Mouse (Mus musculus) left cerebral cortex, postnatal 36 days (tissue): ENCODE measurements around the gene Lix1l. TPM values are rescaled to one million over a fixed set of nuclear protein-coding genes. Genes with fewer than 3 reads are reported as not detected.
"Not testable (repeated sequence)": the region's sequence is repeated elsewhere in the genome, so short reads cannot be mapped to it uniquely, and the experiment has no call there.

Experiments used
- DNase-seq, 2 experiments: peaks; one replicate each; pipeline ENCODE4 v3.0.0; 2021 to 2022; ENCODE audit warnings: low spot score in 2 of 2, mixed read lengths in 1 of 2
- intact Hi-C: fragments of 180-260 bp; cut with DNase I; formaldehyde crosslinking; loops from one replicate; pipeline ENCODE4 v1.15.1; 2025
- total RNA-seq, 2 experiments: library from RNA; stranded (reverse); gene quantifications; 2 replicates each; pipeline ENCODE4 v1.2.3; 2021

Lix1l gene
- total RNA-seq, 2 experiments from 2014 or later, result 17.3 to 18.3 TPM

DNA sequence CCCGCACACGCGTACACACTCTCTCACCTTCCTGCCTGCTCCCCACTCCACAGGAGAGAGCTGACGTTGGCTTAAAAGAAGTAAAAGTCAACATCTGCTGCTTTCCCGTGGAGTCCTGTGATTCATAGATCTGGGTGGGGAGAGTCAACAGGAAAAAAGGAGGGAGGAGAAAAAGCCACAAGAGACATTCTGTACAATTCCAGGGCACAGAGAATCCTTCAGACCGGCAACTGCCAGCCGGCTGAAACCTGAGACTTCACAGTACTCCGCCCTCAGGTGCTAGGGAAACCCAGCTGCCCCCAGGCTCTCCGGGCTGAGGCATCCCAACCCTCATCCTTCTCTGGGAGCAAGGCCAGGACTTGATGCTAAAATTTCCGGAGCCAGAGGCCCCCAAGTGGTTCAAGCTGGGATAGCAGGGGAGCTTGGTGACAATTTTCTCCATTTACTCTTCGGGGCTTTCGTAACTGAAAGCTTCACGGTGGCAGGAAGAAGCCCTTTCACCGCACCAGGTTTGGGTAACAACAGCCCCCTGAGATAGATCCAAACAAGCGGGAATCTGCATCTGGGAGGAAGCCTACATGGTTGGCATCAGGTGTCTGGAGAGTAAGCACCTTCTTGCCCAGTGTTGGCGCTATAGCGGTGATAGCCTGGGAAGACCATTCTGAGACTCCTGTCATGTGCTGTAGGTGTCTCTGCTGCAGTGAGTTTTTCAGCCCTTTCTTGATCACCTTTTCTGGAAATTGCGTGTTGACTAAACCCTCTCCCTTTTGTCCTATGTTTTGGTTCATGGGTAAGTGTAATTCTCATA lies 62.7 kb downstream of the Lix1l start:
- DNase-seq, result peak; percentile 87 to 88
- intact Hi-C loops, result no loop called here

DNA sequence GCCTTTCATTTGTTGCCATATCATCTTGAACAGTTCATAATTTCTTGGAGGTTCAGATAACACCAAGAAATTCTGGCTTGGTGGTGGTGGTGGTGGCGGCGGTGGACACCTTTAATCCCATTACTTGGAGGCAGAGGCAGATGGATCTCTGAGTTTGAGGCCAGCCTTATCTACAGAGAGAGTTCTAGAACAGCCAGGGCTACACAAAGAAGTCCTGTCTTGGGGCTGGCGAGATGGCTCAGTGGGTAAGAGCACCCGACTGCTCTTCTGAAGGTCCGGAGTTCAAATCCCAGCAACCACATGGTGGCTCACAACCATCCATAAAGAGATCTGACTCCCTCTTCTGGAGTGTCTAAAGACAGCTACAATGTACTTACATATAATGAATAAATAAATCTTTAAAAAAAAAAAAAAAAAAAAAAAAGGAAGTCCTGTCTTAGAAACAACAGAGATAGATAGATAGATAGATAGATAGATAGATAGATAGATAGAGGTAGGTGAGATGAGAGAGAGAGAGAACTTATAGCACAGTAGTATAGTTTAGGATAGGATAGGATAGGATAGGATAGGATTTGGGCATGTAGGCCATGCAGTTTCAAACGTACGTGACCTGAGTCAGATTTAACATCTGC lies 64.9 kb downstream of the Lix1l start:
- DNase-seq, intact Hi-C loops: not testable (repeated sequence)

DNA sequence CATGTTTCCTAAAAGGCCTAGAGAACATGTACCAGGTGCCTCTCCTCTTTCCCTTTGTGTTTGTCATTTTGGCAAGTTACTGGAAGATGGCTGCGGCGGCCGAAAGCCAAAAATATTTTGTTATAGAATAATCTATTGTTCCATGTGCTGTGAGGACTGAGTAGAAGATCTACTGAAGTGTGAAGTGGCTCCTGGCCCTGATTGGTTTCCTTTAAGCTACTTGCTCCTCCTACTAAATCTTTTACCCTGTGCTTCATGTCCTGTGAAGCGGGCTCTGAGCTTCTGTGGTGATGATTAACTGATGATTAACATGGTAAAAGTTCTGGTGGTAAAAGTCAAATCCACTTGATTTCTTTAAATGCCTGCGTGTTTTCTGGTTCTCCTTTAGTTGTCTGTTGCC lies 66.0 kb downstream of the Lix1l start:
- intact Hi-C loops, result no loop called here
- DNase-seq, result no peak

DNA sequence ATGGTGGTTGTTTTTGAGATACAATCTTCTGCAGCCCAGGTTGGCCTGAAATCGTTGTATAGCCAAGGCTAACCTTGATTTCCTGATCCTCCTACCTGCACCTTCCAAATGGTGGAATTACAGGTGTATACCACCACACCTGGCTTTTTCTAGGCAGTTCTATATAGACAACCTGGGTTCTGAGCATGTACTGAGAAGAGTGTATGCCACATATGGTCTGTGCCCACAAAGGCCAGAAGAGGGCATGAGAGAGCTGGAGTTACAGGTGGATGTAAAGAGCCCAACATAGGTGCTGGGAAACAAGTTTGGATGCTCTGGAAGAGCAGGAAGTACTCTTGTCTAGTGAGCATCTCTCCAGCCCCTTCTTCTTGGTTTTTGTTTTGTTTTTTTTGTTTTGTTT lies 66.4 kb downstream of the Lix1l start:
- no peak for DNase-seq
- intact Hi-C loops, result no loop called here

DNA sequence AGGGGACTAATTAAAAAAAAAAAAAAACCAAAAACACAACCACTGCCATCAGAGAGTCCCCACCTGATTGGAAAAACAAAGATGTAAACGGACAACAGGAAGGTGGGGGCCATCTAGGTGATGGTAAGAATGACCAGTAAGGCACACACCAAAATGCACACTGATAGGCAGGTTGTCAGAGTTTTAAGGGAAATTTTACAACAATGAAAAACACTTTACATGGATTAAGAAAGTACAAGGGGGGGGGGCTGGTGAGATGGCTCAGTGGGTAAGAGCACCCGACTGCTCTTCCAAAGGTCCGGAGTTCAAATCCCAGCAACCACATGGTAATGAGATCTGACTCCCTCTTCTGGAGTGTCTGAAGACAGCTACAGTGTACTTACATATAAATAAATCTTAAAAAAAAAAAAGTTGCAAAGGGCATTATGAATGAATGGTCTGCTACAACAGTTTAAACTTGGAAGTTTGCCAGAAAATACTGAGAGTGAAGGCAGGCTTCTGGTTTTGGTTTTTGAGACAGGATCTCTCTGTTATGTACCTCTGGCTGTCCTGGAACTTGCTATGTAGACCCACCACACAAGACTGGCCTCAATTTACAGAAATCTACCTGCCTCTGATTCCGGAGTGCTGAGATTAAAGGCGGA lies 67.6 kb downstream of the Lix1l start:
- intact Hi-C loops, result no loop called here

DNA sequence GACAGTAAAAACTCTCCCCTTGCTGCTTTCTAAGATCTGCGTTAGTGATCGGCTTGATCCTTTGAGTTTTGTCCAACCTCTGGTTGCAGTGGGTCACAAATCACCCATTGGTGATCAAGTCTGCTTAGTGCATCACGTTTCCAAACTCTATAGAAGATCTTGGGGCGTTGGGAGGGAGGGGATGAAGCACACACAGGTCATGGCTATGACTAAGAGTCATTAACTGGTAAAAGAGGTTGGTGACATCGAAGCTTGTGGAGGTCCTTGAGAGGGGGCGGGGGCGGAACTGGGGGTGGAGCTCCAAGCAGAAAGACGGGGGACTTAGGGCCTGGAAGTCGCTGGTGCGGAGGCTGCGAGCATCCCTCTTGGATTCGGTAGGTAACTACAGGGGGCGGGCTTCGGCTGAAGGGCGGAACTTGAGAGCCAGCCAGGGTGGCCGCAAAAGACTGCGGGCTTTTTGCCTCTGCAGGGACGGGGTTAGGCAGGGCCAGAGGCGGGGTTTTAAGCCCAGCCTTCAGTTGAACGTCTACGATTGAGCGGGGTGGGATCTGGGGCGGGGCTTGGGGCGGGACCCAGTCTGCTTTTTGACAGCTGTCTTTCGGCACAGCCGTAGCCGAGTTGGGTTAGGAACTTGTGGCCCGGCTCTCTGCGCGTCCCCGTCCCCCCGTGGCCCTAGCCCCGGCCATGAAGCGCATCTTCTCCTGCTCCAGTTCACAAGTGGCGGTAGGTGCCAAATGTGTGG lies 68.9 kb downstream of the Lix1l start, which contains the start of gene Ankrd35:
Gene Ankrd35 (plus strand): TSS at position 405 of the 742 bp plus-strand sequence.
- intact Hi-C loops, result loop anchor here (2.0 kb wide), 1 partner anchor 27 kb away; the partner anchor contains the start of gene Pias3
- DNase-seq, result peak; percentile 66 to 67

More for the DNA sequence above, 67.6 kb downstream of the Lix1l start:
- no peak for DNase-seq

DNA sequence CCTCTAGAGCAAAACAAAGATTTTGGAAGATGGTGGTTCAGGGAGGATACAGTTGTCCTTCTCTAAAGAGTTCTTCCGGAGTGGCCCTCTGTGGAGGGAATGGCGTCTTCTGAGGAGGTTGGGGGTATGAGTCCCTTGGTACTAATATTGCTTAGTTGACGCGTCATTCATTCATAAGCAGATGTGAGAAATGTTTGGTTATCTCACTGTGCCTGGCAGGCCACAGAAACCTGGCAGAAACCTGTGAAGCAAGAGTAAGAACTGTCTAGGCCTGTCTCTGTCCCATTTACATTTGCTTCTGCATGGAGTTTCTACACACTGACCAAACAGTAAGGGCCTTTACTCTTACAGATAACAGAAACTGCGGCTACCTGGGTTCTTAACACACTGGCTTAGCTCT lies 70.6 kb downstream of the Lix1l start:
- DNase-seq, result no peak
- intact Hi-C loops, result loop anchor here (2.0 kb wide), 1 partner anchor 25 kb away; the partner anchor contains the start of gene Pias3

DNA sequence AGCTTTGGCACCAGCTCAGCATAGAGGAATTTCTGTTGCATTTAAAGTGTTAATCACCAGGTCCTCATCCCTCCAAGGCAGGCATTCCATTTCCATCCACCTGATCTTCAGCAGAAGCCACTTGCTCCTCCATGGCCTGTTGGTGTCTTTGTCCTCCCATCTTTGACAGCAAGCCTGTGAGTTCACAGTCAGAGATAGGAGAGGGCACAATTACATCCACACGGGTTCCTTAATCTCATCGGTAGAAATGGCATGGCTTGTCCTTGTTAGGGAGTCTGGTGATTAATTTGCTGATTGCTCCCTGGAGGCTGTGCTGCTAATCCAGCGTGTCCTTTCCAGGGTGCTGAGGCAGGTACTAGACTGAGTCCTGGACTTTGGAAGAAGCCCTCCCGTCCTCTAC lies 72.6 kb downstream of the Lix1l start:
- intact Hi-C loops, result no loop called here
- DNase-seq, result no peak

DNA sequence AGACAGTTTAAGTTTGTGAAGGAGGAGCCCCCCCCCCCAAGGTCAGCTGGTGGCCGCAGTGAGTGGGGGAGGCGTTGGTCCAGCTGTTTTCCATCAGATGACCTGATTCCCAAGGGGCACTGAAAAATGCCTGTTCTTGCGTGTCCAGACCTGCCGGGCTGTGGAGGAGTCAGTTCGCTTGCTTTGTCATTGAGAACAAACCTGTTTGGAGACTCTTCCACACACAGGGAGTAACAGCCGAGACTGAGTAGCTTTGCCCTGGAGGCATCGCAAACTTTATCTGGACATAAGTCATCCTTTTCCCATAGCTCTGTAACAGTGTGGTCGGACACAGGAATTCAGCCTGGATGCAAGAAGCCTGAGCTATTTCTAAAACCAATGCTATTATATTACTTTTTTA lies 73.5 kb downstream of the Lix1l start:
- DNase-seq, result no peak
- intact Hi-C loops, result no loop called here

DNA sequence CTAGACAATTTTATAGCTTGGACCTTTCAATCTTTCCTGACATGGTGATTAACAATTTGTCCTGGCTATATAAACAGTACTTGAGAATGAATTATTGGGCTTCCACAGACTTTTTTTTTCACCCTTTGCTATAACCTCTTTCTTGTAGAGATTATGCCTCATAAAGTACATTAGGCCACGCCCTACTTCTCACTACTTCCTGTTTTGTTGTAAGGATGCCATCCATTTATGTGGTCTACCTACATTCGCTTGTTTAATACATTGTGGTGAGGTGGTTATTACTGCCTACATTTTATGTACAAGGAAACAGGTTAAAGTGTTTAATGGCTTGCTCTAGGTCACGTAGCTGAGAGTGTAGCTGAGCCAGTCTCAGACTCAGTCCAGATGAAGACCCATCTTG lies 74.2 kb downstream of the Lix1l start:
- intact Hi-C loops, result no loop called here
- no peak for DNase-seq

DNA sequence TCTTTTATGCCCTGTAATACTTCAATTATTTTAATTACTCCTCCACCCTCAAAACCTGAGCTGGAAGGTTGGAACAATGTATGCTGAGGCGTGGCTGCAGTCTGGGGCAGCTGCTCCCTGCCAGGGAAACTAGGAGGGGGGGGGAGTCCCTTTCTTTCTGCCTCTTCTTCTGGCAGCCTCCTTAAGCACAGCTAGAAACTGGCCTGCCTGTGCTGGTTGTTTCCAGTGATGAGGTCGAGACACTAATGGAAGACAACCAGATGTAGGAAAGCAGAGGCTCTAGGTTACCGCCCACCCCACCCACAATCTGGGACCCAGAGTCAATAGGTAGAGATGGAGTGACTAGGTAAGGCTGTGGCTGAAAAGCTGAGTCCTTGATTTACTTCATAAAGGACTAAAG lies 74.7 kb downstream of the Lix1l start:
- DNase-seq, result no peak
- intact Hi-C loops, result no loop called here

Other genes with a start within 250 kb of the Lix1l start
- not detected for gene BC107364, start 148.8 kb upstream of the Lix1l start, total RNA-seq
- 1 to 10 TPM in 1 of 2 experiments, under 1 TPM in 1; 0.77 to 2.1 TPM for gene Hfe2, start 76.0 kb upstream of the Lix1l start, total RNA-seq
- gene Txnip, start 43.2 kb upstream of the Lix1l start, total RNA-seq, result 10 to 100 TPM; 19.5 to 21.8 TPM
- not detected for gene Gm16253, start 24.2 kb upstream of the Lix1l start, total RNA-seq
- 10 to 100 TPM; 22.5 to 29.9 TPM for gene Polr3gl, start 7.0 kb upstream of the Lix1l start, total RNA-seq
- 10 to 100 TPM; 68.9 to 75.7 TPM for gene Ankrd34a, start 4.5 kb upstream of the Lix1l start, total RNA-seq
- 10 to 100 TPM; 37.4 to 43.7 TPM for gene Rbm8a, start 28.8 kb downstream of the Lix1l start, total RNA-seq
- 10 to 100 TPM; 56.1 to 57.1 TPM for gene Pex11b, start 34.2 kb downstream of the Lix1l start, total RNA-seq
- under 1 TPM; 0.17 to 0.66 TPM for gene Gm42957, start 34.3 kb downstream of the Lix1l start, total RNA-seq
- gene Itga10, start 44.4 kb downstream of the Lix1l start, total RNA-seq, result 1 to 10 TPM; 1.2 to 3.2 TPM
- 1 to 10 TPM; 7.5 to 8.1 TPM for gene Ankrd35, start 69.0 kb downstream of the Lix1l start, total RNA-seq
- gene Pias3, start 95.2 kb downstream of the Lix1l start, total RNA-seq, result 10 to 100 TPM; 23.9 to 24.3 TPM
- gene Nudt17, start 107.4 kb downstream of the Lix1l start, total RNA-seq, result 1 to 10 TPM; 9.0 to 9.8 TPM
- 10 to 100 TPM; 24.1 to 28.0 TPM for gene Polr3c, start 126.5 kb downstream of the Lix1l start, total RNA-seq
- 10 to 100 TPM; 66.4 to 66.7 TPM for gene Rnf115, start 126.5 kb downstream of the Lix1l start, total RNA-seq
- gene Pdzk1, start 228.1 kb downstream of the Lix1l start, total RNA-seq, result under 1 TPM; 0.15 to 0.34 TPM
- gene Cd160, start 228.2 kb downstream of the Lix1l start, total RNA-seq, result not detected